Mouse (Mus musculus): ENCODE measurements around the gene Hip1r. TPM values are rescaled to one million over a fixed set of nuclear protein-coding genes. Genes with fewer than 3 reads are reported as not detected.

The Hip1r gene
- polyA plus RNA-seq (2015; fragmentation: Nextera tagmentation; extraction: Ambion mirVana) = 33.8 and 34.8 TPM in 2 replicates

GRCm38 (mm10) chr5:123973299-123974178, at the start of gene Hip1r:
Hip1r (plus strand) TSS chr5:123973628.
- H3K27ac ChIP-seq (ENCODE audit: low read length) = peak within 1 kb of the TSS; percentile 70
- H3K4me1 ChIP-seq (ENCODE audit: control insufficient read depth, insufficient read depth, low read length) = peaks cover 24% of the 10 kb centered on the region; the same call in 1 of the 2 replicates
- 2% methylated on average over 76 of the region's 106 CpGs for WGBS

GRCm38 (mm10) chr5:123927118-123927517, 46.3 kb upstream of the Hip1r start, which contains the start of gene Gm43518:
Gm43518 (plus strand) TSS chr5:123927418.
- no peaks in the 10 kb centered on the region for H3K27me3 ChIP-seq (replicated peaks; ENCODE audit: control insufficient read depth, insufficient read depth, low read length)
- H3K4me3 ChIP-seq (ENCODE audit: low read length) = no peak within 1 kb of the TSS
- H3K9ac ChIP-seq (ENCODE audit: low read depth, low read length) = no peak within 1 kb of the TSS
- H3K9me3 ChIP-seq (ENCODE audit: control insufficient read depth, low read length) = no peaks in the 10 kb centered on the region
- H3K27ac ChIP-seq (ENCODE audit: low read length) = no peak within 1 kb of the TSS
- 94% methylated on average over 9 of the region's 9 CpGs for WGBS
- H3K4me2 ChIP-seq (ENCODE audit: low read depth, low read length) = no peak within 1 kb of the TSS
- peaks cover 2% of the 10 kb centered on the region; the same call in 1 of the 2 replicates for H3K4me1 ChIP-seq (ENCODE audit: control insufficient read depth, insufficient read depth, low read length)
- ATAC-seq = no peak
- H3K36me3 ChIP-seq (ENCODE audit: control insufficient read depth, insufficient read depth, low read length) = peaks cover 15% of the 10 kb centered on the region

More at GRCm38 (mm10) chr5:123973299-123974178, at the start of gene Hip1r:
- peak within 1 kb of the TSS; percentile 82 for H3K9ac ChIP-seq (ENCODE audit: low read depth, low read length)
- H3K4me3 ChIP-seq (ENCODE audit: low read length) = peak within 1 kb of the TSS; percentile 72
- peak within 1 kb of the TSS; percentile 81 for H3K4me2 ChIP-seq (ENCODE audit: low read depth, low read length)
- H3K9me3 ChIP-seq (ENCODE audit: control insufficient read depth, low read length) = no peaks in the 10 kb centered on the region
- peak; percentile 73 for ATAC-seq
- H3K36me3 ChIP-seq (ENCODE audit: control insufficient read depth, insufficient read depth, low read length) = no peaks in the 10 kb centered on the region
- no peaks in the 10 kb centered on the region for H3K27me3 ChIP-seq (replicated peaks; ENCODE audit: control insufficient read depth, insufficient read depth, low read length)

GRCm38 (mm10) chr5:123930508-123930989, 42.9 kb upstream of the Hip1r start, which contains the start of gene Ccdc62:
Ccdc62 (plus strand) TSS chr5:123930679.
- under 1% methylated on average over 56 of the region's 56 CpGs for WGBS
- H3K4me1 ChIP-seq (ENCODE audit: control insufficient read depth, insufficient read depth, low read length) = peaks cover 2% of the 10 kb centered on the region; the same call in 1 of the 2 replicates
- H3K4me3 ChIP-seq (ENCODE audit: low read length) = peak within 1 kb of the TSS; percentile 76
- ATAC-seq = peak; percentile 97
- peak within 1 kb of the TSS; percentile 99 for H3K9ac ChIP-seq (ENCODE audit: low read depth, low read length)
- H3K9me3 ChIP-seq (ENCODE audit: control insufficient read depth, low read length) = no peaks in the 10 kb centered on the region
- H3K27me3 ChIP-seq (replicated peaks; ENCODE audit: control insufficient read depth, insufficient read depth, low read length) = no peaks in the 10 kb centered on the region
- peak within 1 kb of the TSS; percentile 85 for H3K27ac ChIP-seq (ENCODE audit: low read length)
- H3K4me2 ChIP-seq (ENCODE audit: low read depth, low read length) = peak within 1 kb of the TSS; percentile 87
- peaks cover 8% of the 10 kb centered on the region for H3K36me3 ChIP-seq (ENCODE audit: control insufficient read depth, insufficient read depth, low read length)

DNA sequence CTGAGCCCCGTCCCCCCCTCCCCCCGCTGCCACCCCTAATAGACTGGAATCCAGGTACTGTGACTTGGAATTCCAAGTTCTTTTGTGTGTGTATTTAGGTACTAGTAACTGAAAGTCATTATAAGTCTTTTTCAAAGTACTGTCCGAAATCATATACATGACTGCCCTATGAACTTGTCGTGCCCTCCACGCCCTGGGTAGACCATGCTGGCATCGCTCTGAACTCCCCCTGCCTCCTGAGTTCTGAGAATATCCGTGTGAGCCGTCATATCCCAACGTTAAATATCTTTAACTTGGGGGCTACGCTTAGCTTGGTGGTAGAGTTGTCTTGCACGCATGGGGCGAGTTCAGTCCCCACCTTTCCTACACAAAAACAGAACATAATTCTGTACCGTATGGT, 42.3 kb upstream of the Hip1r start:
- H3K27ac ChIP-seq (ENCODE audit: low read length) = peak overlapping the region; percentile 83
- H3K36me3 ChIP-seq (ENCODE audit: control insufficient read depth, insufficient read depth, low read length) = peaks cover 8% of the 10 kb centered on the region
- 48% methylated on average over 13 of the region's 13 CpGs for WGBS
- peaks cover 2% of the 10 kb centered on the region; the same call in 1 of the 2 replicates for H3K4me1 ChIP-seq (ENCODE audit: control insufficient read depth, insufficient read depth, low read length)
- no peaks in the 10 kb centered on the region for H3K9me3 ChIP-seq (ENCODE audit: control insufficient read depth, low read length)
- no peaks in the 10 kb centered on the region for H3K27me3 ChIP-seq (replicated peaks; ENCODE audit: control insufficient read depth, insufficient read depth, low read length)
- peak overlapping the region; percentile 76 for H3K4me3 ChIP-seq (ENCODE audit: low read length)
- ATAC-seq = no peak
- peak overlapping the region; percentile 87 for H3K4me2 ChIP-seq (ENCODE audit: low read depth, low read length)
- H3K9ac ChIP-seq (ENCODE audit: low read depth, low read length) = peak overlapping the region; percentile 99

DNA sequence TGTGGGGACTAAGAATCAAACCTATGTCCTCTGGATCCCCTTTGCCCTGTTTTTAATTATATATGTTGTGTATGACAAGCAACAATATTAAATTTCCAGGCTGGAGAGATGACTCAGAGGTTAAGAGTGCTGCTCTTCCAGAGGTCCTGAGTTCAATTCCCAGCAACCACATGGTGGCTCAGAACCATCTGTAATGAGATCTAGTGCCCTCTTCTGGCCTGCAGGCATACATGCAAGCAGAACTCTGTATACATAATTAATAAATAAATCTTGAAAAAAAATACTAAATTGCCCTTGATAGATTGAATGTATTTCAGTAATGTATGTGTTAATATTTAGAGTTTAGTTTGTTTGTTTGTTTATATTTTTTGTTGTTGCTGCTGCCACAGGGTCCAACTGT, 40.5 kb upstream of the Hip1r start:
- Histone ChIP-seq H3K9ac (ENCODE audit: low read depth, low read length) (no peak overlapping the region), H3K4me2 (ENCODE audit: low read depth, low read length) (no peak overlapping the region), H3K4me1 (ENCODE audit: control insufficient read depth, insufficient read depth, low read length) (peaks cover 2% of the 10 kb centered on the region; the same call in 1 of the 2 replicates), H3K9me3 (ENCODE audit: control insufficient read depth, low read length) (no peaks in the 10 kb centered on the region), H3K36me3 (ENCODE audit: control insufficient read depth, insufficient read depth, low read length) (peaks cover 3% of the 10 kb centered on the region; the same call in 1 of the 2 replicates), H3K4me3 (ENCODE audit: low read length) (no peak overlapping the region), H3K27me3 (replicated peaks; ENCODE audit: control insufficient read depth, insufficient read depth, low read length) (no peaks in the 10 kb centered on the region), H3K27ac (ENCODE audit: low read length) (no peak overlapping the region)
- ATAC-seq = no peak

DNA sequence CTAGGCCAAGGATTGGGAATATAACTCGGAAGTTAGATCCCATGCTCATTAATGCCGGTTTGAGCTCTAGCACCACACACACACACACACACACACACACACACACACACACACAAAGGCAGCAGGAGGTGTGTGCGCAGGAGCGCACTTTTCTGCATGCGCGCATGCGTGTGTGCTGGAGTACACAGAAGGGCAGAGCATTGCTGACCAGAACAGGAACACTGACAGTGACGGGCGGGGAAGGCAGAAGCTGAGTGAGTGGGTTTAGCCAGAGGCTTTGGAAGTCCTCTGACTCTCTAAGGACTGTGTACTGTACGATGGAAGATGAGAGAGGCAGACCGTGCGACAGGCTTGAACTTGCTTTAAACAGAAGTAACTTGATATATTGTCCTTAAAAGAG, 39.9 kb upstream of the Hip1r start:
- Histone ChIP-seq H3K4me2 (ENCODE audit: low read depth, low read length) (no peak overlapping the region), H3K27me3 (replicated peaks; ENCODE audit: control insufficient read depth, insufficient read depth, low read length) (no peaks in the 10 kb centered on the region), H3K36me3 (ENCODE audit: control insufficient read depth, insufficient read depth, low read length) (0 out of 2 replicates have a peak, but pooled peaks cover 3% of the 10 kb centered on the region), H3K4me1 (ENCODE audit: control insufficient read depth, insufficient read depth, low read length) (peaks cover 2% of the 10 kb centered on the region; the same call in 1 of the 2 replicates), H3K9me3 (ENCODE audit: control insufficient read depth, low read length) (no peaks in the 10 kb centered on the region), H3K9ac (ENCODE audit: low read depth, low read length) (no peak overlapping the region), H3K4me3 (ENCODE audit: low read length) (no peak overlapping the region), H3K27ac (ENCODE audit: low read length) (no peak overlapping the region)
- 91% methylated on average over 12 of the region's 12 CpGs for WGBS
- ATAC-seq = no peak

GRCm38 (mm10) chr5:123933957-123934591, 39.4 kb upstream of the Hip1r start:
- Histone ChIP-seq H3K27me3 (replicated peaks; ENCODE audit: control insufficient read depth, insufficient read depth, low read length) (no peaks in the 10 kb centered on the region), H3K27ac (ENCODE audit: low read length) (no peak overlapping the region), H3K9me3 (ENCODE audit: control insufficient read depth, low read length) (no peaks in the 10 kb centered on the region), H3K4me3 (ENCODE audit: low read length) (no peak overlapping the region), H3K4me1 (ENCODE audit: control insufficient read depth, insufficient read depth, low read length) (peaks cover 2% of the 10 kb centered on the region; the same call in 1 of the 2 replicates), H3K36me3 (ENCODE audit: control insufficient read depth, insufficient read depth, low read length) (no peaks in the 10 kb centered on the region), H3K9ac (ENCODE audit: low read depth, low read length) (no peak overlapping the region), H3K4me2 (ENCODE audit: low read depth, low read length) (no peak overlapping the region)
- no peak for ATAC-seq
- 39% methylated on average over 18 of the region's 18 CpGs for WGBS

- H3K4me3 ChIP-seq (ENCODE audit: low read length) = no peak overlapping the region
- ATAC-seq = no peak
- H3K9ac ChIP-seq (ENCODE audit: low read depth, low read length) = no peak overlapping the region
- H3K27me3 ChIP-seq (replicated peaks; ENCODE audit: control insufficient read depth, insufficient read depth, low read length) = no peaks in the 10 kb centered on the region
- H3K27ac ChIP-seq (ENCODE audit: low read length) = no peak overlapping the region
- H3K9me3 ChIP-seq (ENCODE audit: control insufficient read depth, low read length) = no peaks in the 10 kb centered on the region
- H3K4me1 ChIP-seq (ENCODE audit: control insufficient read depth, insufficient read depth, low read length) = peaks cover 2% of the 10 kb centered on the region; the same call in 1 of the 2 replicates
- 86% methylated on average over 5 of the region's 5 CpGs for WGBS
- no peaks in the 10 kb centered on the region for H3K36me3 ChIP-seq (ENCODE audit: control insufficient read depth, insufficient read depth, low read length)
- no peak overlapping the region for H3K4me2 ChIP-seq (ENCODE audit: low read depth, low read length)
These were observed 37.5 kb upstream of the Hip1r start for GRCm38 (mm10) chr5:123935931-123936330.

DNA sequence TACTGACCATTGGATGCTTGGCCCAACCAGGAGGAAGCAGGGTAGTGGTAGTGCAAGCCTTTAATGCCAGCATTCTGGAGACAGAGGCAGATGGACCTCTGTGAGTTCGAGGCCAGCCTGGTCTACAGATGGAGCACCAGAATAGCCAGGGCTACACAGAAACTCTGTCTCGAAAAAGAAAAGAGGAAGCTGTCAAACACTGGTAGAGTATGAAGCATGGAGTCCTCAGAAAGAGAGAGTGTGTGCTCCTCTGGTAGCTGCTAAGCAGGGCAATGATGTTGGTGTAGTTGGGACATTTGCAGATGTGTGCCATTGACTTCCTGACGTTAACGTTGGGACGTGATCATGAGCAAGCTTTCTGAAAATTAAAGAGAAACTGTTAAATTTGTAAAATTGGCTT, 34.9 kb upstream of the Hip1r start:
- Histone ChIP-seq H3K27me3 (replicated peaks; ENCODE audit: control insufficient read depth, insufficient read depth, low read length) (no peaks in the 10 kb centered on the region), H3K4me1 (ENCODE audit: control insufficient read depth, insufficient read depth, low read length) (no peaks in the 10 kb centered on the region), H3K27ac (ENCODE audit: low read length) (no peak overlapping the region), H3K4me3 (ENCODE audit: low read length) (no peak overlapping the region), H3K9me3 (ENCODE audit: control insufficient read depth, low read length) (no peaks in the 10 kb centered on the region), H3K4me2 (ENCODE audit: low read depth, low read length) (no peak overlapping the region), H3K36me3 (ENCODE audit: control insufficient read depth, insufficient read depth, low read length) (no peaks in the 10 kb centered on the region), H3K9ac (ENCODE audit: low read depth, low read length) (no peak overlapping the region)
- 77% methylated on average over 5 of the region's 5 CpGs for whole genome bisulfite sequencing
- no peak for ATAC-seq

All from intestine, embryonic 16.5 days (tissue).